Mouse (Mus musculus): ENCODE data around the gene Ncf1. TPM values are rescaled to one million over a fixed set of nuclear protein-coding genes. Genes with fewer than 3 reads are reported as not detected.
A peak's percentile ranks its signal among the peaks of the same experiment; 100 is the strongest.

Gene Ncf1
- polyA plus RNA-seq, 1 experiment from 2014 or later, result 2.2 TPM

DNA sequence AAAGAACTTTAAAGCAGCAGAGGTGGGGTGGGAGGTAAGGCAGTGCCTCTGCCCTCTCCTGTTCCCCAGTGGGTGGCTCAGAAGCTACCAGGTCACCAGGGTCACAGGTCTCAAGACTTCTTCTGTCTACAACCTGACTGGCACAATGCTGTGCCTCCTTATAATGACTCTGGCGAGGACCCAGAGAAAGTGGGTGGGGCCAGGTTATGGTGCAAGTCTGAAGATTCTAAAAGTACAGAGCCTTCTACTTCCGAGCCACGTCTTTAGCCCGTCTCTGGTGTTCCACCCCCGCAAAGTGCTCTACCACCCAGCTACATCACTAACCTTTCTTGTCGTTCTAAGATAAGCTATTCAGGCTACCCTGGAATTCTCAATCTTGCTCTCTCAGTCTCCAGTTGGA, 2.7 kb upstream of the Ncf1 start:
- no peak overlapping the region for H3K27ac ChIP-seq (ENCODE audit: poor library complexity, severe bottlenecking)
- 42% methylated on average over 6 of the region's 6 CpGs for WGBS
- peaks cover 62% of the 10 kb centered on the region for H3K4me1 ChIP-seq (replicated peaks)
- no peak; the same call in 1 of the 2 replicates for ATAC-seq (ENCODE audit: insufficient number of reproducible peaks, low FRiP score)
- H3K36me3 ChIP-seq, result peaks cover 18% of the 10 kb centered on the region
- H3K9ac ChIP-seq, result no peak overlapping the region
- no peak overlapping the region for H3K4me2 ChIP-seq
- H3K4me3 ChIP-seq, result no peak overlapping the region
- no peaks in the 10 kb centered on the region for H3K27me3 ChIP-seq (replicated peaks)
- no peaks in the 10 kb centered on the region for H3K9me3 ChIP-seq (replicated peaks)

GRCm38 (mm10) chr5:134231376-134231775, 2.0 kb upstream of the Ncf1 start:
- Histone ChIP-seq H3K9ac (no peak overlapping the region), H3K9me3 (replicated peaks) (no peaks in the 10 kb centered on the region), H3K4me2 (no peak overlapping the region), H3K36me3 (peaks cover 10% of the 10 kb centered on the region), H3K27ac (ENCODE audit: poor library complexity, severe bottlenecking) (no peak overlapping the region), H3K4me3 (no peak overlapping the region), H3K4me1 (replicated peaks) (peaks cover 66% of the 10 kb centered on the region), H3K27me3 (replicated peaks) (no peaks in the 10 kb centered on the region)
- 68% methylated on average over 5 of the region's 5 CpGs for WGBS
- no peak for ATAC-seq (ENCODE audit: insufficient number of reproducible peaks, low FRiP score)

DNA sequence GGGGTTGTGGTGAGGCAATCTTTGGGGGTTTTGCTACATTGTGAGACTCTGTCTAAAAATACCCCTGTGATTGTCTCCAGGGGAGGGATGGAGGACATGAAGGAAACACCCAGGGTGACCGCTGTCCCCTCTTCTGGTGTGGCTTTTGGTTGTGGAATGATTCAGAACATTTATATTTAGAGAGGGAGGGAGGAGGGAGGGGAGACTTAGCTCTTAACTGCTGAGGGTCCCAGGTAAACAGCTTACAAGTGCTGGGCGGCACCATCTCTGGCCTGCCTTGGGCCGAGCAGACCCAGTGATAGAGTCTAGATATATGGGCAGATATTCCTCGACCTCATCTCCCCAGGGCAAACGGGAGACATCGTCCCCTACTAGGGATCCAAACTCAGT, 1.2 kb downstream of the Ncf1 start:
- ATAC-seq (ENCODE audit: insufficient number of reproducible peaks, low FRiP score), result no peak
- H3K36me3 ChIP-seq, result no peaks in the 10 kb centered on the region
- H3K9me3 ChIP-seq (replicated peaks), result no peaks in the 10 kb centered on the region
- H3K4me2 ChIP-seq, result peak overlapping the region; percentile 16; the same call in 1 of the 2 replicates
- WGBS, result 50% methylated on average over 6 of the region's 6 CpGs
- H3K4me1 ChIP-seq (replicated peaks), result peaks cover 38% of the 10 kb centered on the region
- H3K4me3 ChIP-seq, result no peak overlapping the region
- H3K9ac ChIP-seq, result no peak overlapping the region
- peaks cover 2% of the 10 kb centered on the region for H3K27me3 ChIP-seq (replicated peaks)
- H3K27ac ChIP-seq (ENCODE audit: poor library complexity, severe bottlenecking), result no peak overlapping the region

- ATAC-seq (ENCODE audit: insufficient number of reproducible peaks, low FRiP score), result no peak
- no peak overlapping the region for H3K27ac ChIP-seq (ENCODE audit: poor library complexity, severe bottlenecking)
- peak overlapping the region; percentile 16; the same call in 1 of the 2 replicates for H3K4me2 ChIP-seq
- H3K4me3 ChIP-seq, result no peak overlapping the region
- peaks cover 33% of the 10 kb centered on the region for H3K4me1 ChIP-seq (replicated peaks)
- H3K9me3 ChIP-seq (replicated peaks), result no peaks in the 10 kb centered on the region
- H3K36me3 ChIP-seq, result no peaks in the 10 kb centered on the region
- 35% methylated on average over 11 of the region's 11 CpGs for WGBS
- no peak overlapping the region for H3K9ac ChIP-seq
- peaks cover 7% of the 10 kb centered on the region for H3K27me3 ChIP-seq (replicated peaks)
These were observed 1.7 kb downstream of the Ncf1 start for GRCm38 (mm10) chr5:134227574-134228248.

DNA sequence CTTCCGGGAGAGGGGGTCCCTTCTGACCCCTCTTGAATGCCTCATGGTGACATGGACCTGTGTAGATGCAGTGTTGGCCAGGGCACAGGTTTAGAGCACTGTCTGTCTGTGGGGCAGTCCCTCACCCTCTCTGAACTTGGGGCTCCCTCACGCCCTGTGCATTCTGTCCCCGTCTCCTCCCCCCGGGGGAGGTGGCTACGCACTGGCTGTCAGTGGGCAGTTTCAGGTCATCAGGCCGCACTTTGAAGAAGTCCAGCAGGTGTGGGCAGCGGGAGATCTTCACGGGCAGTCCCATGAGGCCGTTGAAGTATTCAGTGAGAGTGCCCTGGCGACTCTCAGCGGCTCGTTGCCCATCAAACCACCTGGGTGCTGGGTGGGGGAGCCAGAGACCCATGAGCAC, 2.5 kb downstream of the Ncf1 start:
- H3K4me2 ChIP-seq, result no peak overlapping the region

DNA sequence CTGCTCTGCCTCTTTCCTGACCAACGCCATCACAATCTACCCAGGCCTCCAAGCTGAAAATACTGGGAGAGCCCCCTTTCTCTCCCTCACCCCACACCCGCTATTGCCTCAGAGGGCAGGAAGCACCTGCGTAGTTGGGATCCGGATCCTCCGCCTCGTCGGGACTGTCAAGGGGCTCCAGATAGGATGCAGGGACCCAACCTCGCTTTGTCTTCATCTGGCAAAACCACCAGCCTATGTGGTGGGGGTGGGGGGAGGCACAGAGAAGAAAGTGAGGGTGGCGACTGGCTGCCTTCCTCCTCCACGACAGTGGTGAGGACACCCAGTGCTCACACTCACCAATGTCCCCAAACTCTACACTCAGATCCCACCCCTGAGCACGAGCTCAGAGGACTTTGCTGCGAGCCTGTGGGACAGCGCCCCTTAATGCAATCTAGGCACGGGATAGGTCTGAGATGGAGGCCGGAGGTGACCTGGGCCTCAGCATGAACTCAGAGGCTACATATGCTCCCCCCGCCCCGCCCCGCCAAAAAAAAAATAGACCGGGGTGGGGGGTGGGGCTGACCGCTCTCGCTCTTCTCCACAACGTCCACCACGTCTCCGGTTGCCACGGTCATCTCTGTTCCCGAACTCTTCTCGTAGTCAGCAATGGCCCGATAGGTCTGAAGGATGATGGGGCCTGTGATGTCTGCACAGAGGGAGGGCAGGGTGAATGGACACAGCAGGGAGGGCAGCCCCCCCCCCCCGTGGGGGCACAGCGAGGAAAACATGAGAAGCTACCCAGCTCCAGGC, 4.1 kb downstream of the Ncf1 start:
- Histone ChIP-seq H3K9ac (no peak overlapping the region), H3K9me3 (replicated peaks) (no peaks in the 10 kb centered on the region)
- WGBS, result 73% methylated on average over 30 of the region's 30 CpGs

More for the DNA sequence above, 2.5 kb downstream of the Ncf1 start:
- Histone ChIP-seq H3K9me3 (replicated peaks) (no peaks in the 10 kb centered on the region), H3K27me3 (replicated peaks) (peaks cover 15% of the 10 kb centered on the region), H3K4me3 (no peak overlapping the region), H3K9ac (no peak overlapping the region), H3K36me3 (no peaks in the 10 kb centered on the region), H3K4me1 (replicated peaks) (peaks cover 31% of the 10 kb centered on the region), H3K27ac (ENCODE audit: poor library complexity, severe bottlenecking) (no peak overlapping the region)
- WGBS, result 63% methylated on average over 12 of the region's 12 CpGs
- ATAC-seq (ENCODE audit: insufficient number of reproducible peaks, low FRiP score), result 0 out of 2 replicates have a peak, but pooled peaks have one; percentile 20

DNA sequence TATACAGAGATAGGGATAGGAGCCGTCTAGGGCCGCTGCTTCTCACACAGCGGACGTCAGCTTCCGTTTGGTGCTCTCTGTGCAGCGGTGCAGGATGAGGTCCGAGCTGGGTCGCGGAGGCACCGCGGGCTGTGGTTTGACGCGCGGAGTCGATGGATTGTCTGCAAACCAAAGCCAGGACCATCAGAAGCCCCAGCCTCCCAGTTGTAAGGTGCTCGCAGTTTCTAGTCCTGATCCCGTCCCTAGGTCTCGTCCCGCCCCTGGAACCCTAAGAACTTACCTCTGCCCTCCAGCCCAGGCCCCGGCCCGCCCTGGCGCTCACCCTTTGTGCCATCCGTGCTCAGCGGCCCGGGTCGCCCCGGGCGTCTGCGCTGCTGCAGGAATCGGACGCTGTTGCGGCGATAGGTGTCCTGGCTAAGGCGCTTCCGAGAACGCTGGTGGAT, 7.7 kb downstream of the Ncf1 start:
- Histone ChIP-seq H3K27ac (ENCODE audit: poor library complexity, severe bottlenecking) (no peak overlapping the region), H3K4me3 (peak overlapping the region; percentile 47), H3K27me3 (replicated peaks) (peaks cover 20% of the 10 kb centered on the region), H3K9ac (peak overlapping the region; percentile 59), H3K36me3 (peaks cover 3% of the 10 kb centered on the region), H3K4me1 (replicated peaks) (peaks cover 20% of the 10 kb centered on the region), H3K9me3 (replicated peaks) (no peaks in the 10 kb centered on the region), H3K4me2 (peak overlapping the region; percentile 81)
- WGBS, result 2% methylated on average over 36 of the region's 36 CpGs
- ATAC-seq (ENCODE audit: insufficient number of reproducible peaks, low FRiP score), result no peak

More for the DNA sequence above, 4.1 kb downstream of the Ncf1 start:
- Histone ChIP-seq H3K36me3 (no peaks in the 10 kb centered on the region), H3K4me1 (replicated peaks) (peaks cover 38% of the 10 kb centered on the region), H3K27me3 (replicated peaks) (peaks cover 20% of the 10 kb centered on the region), H3K4me2 (no peak overlapping the region), H3K27ac (ENCODE audit: poor library complexity, severe bottlenecking) (no peak overlapping the region), H3K4me3 (no peak overlapping the region)
- no peak for ATAC-seq (ENCODE audit: insufficient number of reproducible peaks, low FRiP score)

DNA sequence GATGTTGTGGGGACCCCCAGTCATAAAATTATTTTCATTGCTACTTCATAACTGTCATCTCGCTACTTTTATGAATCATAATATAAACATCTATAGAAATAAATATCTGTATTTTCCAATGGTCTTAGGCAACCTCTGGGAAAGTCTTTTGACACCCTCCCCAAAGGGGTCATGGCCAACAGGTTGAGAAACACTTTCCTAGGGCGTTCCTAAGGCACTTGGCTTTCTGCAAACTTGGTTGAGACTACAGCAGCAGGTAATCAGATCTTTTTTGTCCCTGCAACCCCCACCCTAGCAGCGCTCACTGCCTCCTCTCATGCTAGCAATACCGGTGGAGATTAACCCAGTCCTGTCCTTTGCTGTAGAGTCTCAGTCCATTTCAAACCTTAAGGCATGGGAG, 8.1 kb downstream of the Ncf1 start:
- H3K4me1 ChIP-seq (replicated peaks), result peaks cover 15% of the 10 kb centered on the region
- peaks cover 20% of the 10 kb centered on the region for H3K27me3 ChIP-seq (replicated peaks)
- no peak for ATAC-seq (ENCODE audit: insufficient number of reproducible peaks, low FRiP score)
- WGBS, result 43% methylated on average over 4 of the region's 4 CpGs
- peak overlapping the region; percentile 81 for H3K4me2 ChIP-seq
- H3K27ac ChIP-seq (ENCODE audit: poor library complexity, severe bottlenecking), result no peak overlapping the region
- H3K9ac ChIP-seq, result peak overlapping the region; percentile 59; the same call in 1 of the 2 replicates
- H3K9me3 ChIP-seq (replicated peaks), result no peaks in the 10 kb centered on the region
- H3K4me3 ChIP-seq, result peak overlapping the region; percentile 47
- peaks cover 7% of the 10 kb centered on the region for H3K36me3 ChIP-seq

DNA sequence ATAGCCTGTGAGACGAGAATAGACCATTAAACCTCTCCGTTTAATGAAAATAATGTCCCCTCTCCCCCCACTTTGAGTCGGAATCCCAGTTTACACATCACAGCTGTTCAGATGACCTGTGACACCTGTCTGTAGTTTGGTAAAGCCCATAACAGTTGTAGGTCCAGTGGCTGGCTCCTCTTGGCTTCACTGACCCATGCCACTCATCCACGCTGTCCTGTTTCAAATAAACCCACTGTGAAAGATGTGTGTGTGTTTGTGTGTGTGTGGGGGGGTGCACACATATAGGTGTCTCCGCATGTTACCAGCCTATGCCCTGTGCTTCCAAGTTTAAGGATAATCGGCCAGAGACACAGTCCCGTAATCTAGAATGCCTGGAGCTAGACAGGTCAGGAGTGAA, 11.5 kb downstream of the Ncf1 start:
- Histone ChIP-seq H3K9me3 (replicated peaks) (no peaks in the 10 kb centered on the region), H3K36me3 (peaks cover 16% of the 10 kb centered on the region)

DNA sequence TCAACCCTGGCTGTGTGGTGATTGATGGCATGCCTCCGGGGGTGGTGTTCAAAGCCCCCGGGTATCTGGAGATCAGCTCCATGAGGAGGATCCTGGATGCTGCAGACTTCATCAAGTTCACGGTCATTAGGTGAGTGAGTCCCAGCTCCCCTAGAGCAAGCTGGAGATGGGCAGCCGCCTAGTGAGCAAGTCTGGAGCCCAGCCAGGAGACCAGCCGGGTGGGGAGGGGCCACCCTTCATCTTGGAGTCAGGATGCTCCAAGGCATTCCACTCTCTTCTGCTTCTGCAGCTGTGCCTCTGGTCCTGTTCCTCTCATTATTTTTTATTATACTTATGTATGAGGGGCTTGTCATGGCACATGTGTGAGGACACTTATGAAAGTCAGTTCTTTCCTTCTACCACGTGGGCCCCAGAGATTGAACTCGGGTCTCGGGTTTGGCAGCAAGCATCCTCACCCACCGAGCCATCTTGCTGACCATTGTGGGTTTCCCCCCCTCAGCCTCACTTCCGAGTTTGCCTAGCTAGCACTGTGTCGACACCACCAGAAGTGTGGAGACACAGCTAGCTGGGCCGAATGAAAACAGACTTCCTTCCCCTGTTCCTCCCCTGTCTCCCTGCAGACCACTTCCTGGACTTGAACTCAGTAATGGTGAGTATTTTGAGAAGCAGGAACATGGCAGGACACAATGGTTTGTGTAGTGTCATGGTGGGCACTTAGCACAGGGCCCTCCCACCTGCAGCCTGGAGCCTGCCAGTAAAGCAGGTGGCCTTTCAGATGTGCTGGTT, 15.2 kb downstream of the Ncf1 start:
- Histone ChIP-seq H3K9me3 (replicated peaks) (no peaks in the 10 kb centered on the region), H3K36me3 (peaks cover 23% of the 10 kb centered on the region), H3K4me2 (no peak overlapping the region), H3K4me1 (replicated peaks) (peaks cover 5% of the 10 kb centered on the region; the same call in 1 of the 2 replicates), H3K27ac (ENCODE audit: poor library complexity, severe bottlenecking) (no peak overlapping the region), H3K4me3 (no peak overlapping the region), H3K27me3 (replicated peaks) (no peaks in the 10 kb centered on the region), H3K9ac (no peak overlapping the region)
- 61% methylated on average over 12 of the region's 12 CpGs for WGBS
- ATAC-seq (ENCODE audit: insufficient number of reproducible peaks, low FRiP score), result no peak

More for the DNA sequence above, 11.5 kb downstream of the Ncf1 start:
- Histone ChIP-seq H3K4me2 (no peak overlapping the region), H3K27ac (ENCODE audit: poor library complexity, severe bottlenecking) (no peak overlapping the region), H3K4me3 (no peak overlapping the region), H3K4me1 (replicated peaks) (peaks cover 12% of the 10 kb centered on the region), H3K27me3 (replicated peaks) (peaks cover 15% of the 10 kb centered on the region), H3K9ac (no peak overlapping the region)
- no peak for ATAC-seq (ENCODE audit: insufficient number of reproducible peaks, low FRiP score)
- 89% methylated on average over 7 of the region's 7 CpGs for whole genome bisulfite sequencing
